Mouse (Mus musculus) hindbrain, embryonic 14.5 days (tissue): Measurements from ENCODE around the gene Cacfd1. TPM values are rescaled to one million over a fixed set of nuclear protein-coding genes. Genes with fewer than 3 reads are reported as not detected.

Experiments used
- ATAC-seq: fragments of 200-750 bp; cut with Nextera tagmentation; 2 replicates; pipeline ENCODE4 v1.8.0; 2017; ENCODE audit warnings: moderate number of reproducible peaks, mild to moderate bottlenecking, moderate TSS enrichment, moderate library complexity; ENCODE audit not compliant: low FRiP score
- DNase-seq: peaks from one replicate; pipeline ENCODE4 v3.0.0-alpha.2; 2015; ENCODE audit warnings: low spot score
- H3K27ac ChIP-seq: fragments of 300-500 bp; sonication (generic); 2 replicates; pipeline ENCODE4 v1.5.1; 2014; ENCODE audit warnings: mild to moderate bottlenecking, moderate library complexity
- H3K27me3 ChIP-seq: fragments of 300-500 bp; sonication (generic); 2 replicates; pipeline ENCODE4 v1.6.1; 2014; ENCODE audit warnings: mild to moderate bottlenecking, low read length, mixed read lengths; ENCODE audit not compliant: control insufficient read depth, insufficient read depth
- H3K36me3 ChIP-seq: fragments of 300-500 bp; sonication (generic); replicated peaks from 2 replicates; pipeline ENCODE4 v1.6.1; 2014; ENCODE audit not compliant: control insufficient read depth, insufficient read depth
- H3K4me1 ChIP-seq: fragments of 300-500 bp; sonication (generic); replicated peaks from 2 replicates; pipeline ENCODE4 v1.6.1; 2014; ENCODE audit warnings: antibody characterized with exemption, low read length, mixed read lengths; ENCODE audit not compliant: control insufficient read depth, insufficient read depth
- H3K4me2 ChIP-seq: fragments of 300-500 bp; sonication (generic); replicated peaks from 2 replicates; pipeline ENCODE4 v1.6.1; 2014; ENCODE audit warnings: mild to moderate bottlenecking, moderate library complexity
- H3K4me3 ChIP-seq: fragments of 300-500 bp; sonication (generic); replicated peaks from 2 replicates; pipeline ENCODE4 v1.5.1; 2014; ENCODE audit warnings: mild to moderate bottlenecking, low read length
- H3K9ac ChIP-seq: fragments of 300-500 bp; sonication (generic); 2 replicates; pipeline ENCODE4 v1.6.1; 2014
- H3K9me3 ChIP-seq: fragments of 300-500 bp; sonication (generic); 2 replicates; pipeline ENCODE4 v1.6.1; 2016; ENCODE audit warnings: low read length; ENCODE audit not compliant: control insufficient read depth
- WGBS: fragments of 180-500 bp; shearing (Covaris S2); extraction: QIAGEN DNeasy Blood & Tissue Kit; methylation state at CpG from one replicate; pipeline ENCODE4 v1.1.7; 2014; 5-methylcytosine and 5-hydroxymethylcytosine counted together
- polyA plus RNA-seq: library from polyadenylated mRNA; unstranded; fragments of >200 nt; fragmentation: Nextera tagmentation; extraction: Ambion mirVana; gene quantifications from 2 replicates; pipeline ENCODE4 v1.2.1, GENCODE M21; 2014

Gene Cacfd1
- polyA plus RNA-seq, 1 experiment from 2014 or later = 83.7 TPM

DNA sequence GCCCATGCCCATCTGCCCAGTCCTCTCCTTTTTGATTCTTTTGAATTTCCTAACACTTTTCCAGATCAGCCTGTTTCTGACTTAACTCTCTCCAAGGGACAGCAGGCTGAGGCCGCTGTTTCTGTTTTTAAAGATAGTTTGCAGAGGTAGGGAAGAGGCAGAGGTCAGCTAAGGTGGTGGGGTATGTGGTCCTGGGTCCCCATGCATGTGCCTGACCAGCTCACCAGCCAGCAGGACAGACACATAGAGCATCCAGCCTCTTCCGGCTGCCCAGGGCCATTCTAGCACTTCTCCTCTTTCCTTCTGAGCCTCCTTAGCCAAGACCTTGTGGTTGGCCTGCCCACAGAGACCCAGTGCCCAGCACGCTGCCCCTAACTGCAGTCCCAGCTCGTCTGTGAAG is 48.5 kb downstream of the Cacfd1 start:
- Histone ChIP-seq H3K9ac (no peak overlapping the region), H3K9me3 (no peaks in the 10 kb centered on the region), H3K4me3 (no peak overlapping the region), H3K36me3 (no peaks in the 10 kb centered on the region), H3K4me2 (no peak overlapping the region), H3K27ac (no peak overlapping the region), H3K4me1 (no peaks in the 10 kb centered on the region), H3K27me3 (no peaks in the 10 kb centered on the region)
- WGBS = 61% methylated on average over 4 of the region's 4 CpGs
- no peak for DNase-seq
- ATAC-seq = no peak

DNA sequence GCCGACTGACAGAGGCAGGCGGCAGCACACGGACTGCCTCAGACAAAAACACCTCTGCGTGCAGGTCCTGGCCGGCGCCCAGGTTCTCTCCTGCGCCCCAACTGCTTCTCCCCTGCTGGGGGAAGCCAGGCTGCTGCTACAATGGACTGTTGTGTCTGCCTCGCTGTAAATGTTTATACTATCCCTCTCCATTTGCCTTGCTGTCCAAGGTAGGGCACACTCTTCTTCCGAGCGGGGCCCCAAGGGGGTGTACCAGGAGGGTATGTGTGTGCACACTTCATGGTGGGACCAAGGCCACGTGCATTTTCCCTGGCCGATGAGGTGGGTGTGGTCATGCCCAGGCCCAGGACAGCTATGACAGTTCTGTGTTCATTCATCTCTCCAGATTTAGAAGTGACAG is 49.0 kb downstream of the Cacfd1 start:
- no peak overlapping the region for H3K27ac ChIP-seq
- H3K27me3 ChIP-seq = no peaks in the 10 kb centered on the region
- no peak overlapping the region for H3K9ac ChIP-seq
- no peaks in the 10 kb centered on the region for H3K36me3 ChIP-seq
- no peaks in the 10 kb centered on the region for H3K9me3 ChIP-seq
- WGBS = 51% methylated on average over 12 of the region's 12 CpGs
- no peaks in the 10 kb centered on the region for H3K4me1 ChIP-seq
- no peak for DNase-seq
- no peak overlapping the region for H3K4me3 ChIP-seq
- H3K4me2 ChIP-seq = no peak overlapping the region
- no peak for ATAC-seq

DNA sequence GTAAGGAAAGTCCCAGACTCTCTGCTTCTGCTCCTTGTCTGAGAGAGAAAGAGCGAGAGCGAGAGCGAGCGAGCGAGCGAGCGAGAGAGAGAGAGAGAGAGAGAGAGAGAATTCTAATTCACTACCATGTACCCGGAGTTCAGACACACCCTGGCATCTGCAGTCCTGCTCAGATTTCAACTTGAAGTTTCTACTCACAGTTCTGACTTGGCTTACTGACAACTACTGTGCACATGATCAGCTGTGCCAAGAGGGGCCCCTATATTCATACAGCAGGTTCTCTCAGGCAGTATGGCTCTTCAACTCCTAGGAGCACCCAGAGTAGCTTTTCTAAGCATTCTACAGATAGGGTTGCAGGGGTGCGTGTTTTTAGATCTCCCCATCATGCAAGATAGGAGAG is 49.5 kb downstream of the Cacfd1 start:
- 89% methylated on average over 9 of the region's 9 CpGs for WGBS
- Histone ChIP-seq H3K9ac (no peak overlapping the region), H3K27me3 (no peaks in the 10 kb centered on the region), H3K27ac (no peak overlapping the region), H3K4me1 (no peaks in the 10 kb centered on the region), H3K4me2 (no peak overlapping the region), H3K4me3 (no peak overlapping the region), H3K9me3 (no peaks in the 10 kb centered on the region), H3K36me3 (no peaks in the 10 kb centered on the region)
- ATAC-seq (no peak), DNase-seq (no peak)

DNA sequence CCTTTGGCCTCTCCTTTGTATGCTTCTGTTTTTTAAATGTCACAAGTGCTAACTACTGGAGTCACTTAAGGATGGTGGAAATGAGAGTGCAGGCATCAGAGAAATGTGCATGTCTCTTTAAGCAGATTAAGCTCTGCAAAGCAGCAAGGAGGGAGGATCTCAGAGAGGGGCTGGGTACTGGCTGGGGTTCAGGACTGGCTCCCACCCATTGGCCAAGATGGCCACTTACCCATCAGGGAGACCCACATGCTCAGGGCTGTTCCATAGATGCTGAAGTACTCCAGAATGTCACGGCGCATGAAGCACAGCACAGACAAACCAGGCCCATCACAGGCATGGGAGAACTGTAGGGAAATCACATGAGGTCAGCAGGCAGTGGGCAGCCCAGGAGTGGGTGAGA is 57.4 kb downstream of the Cacfd1 start:
- 0 out of 2 replicates have a peak, but pooled peaks cover 8% of the 10 kb centered on the region for H3K4me1 ChIP-seq
- no peaks in the 10 kb centered on the region for H3K9me3 ChIP-seq
- 79% methylated on average over 2 of the region's 2 CpGs for whole genome bisulfite sequencing
- H3K27ac ChIP-seq = no peak overlapping the region
- no peak for DNase-seq
- H3K9ac ChIP-seq = no peak overlapping the region
- H3K36me3 ChIP-seq = no peaks in the 10 kb centered on the region
- H3K4me2 ChIP-seq = no peak overlapping the region
- H3K27me3 ChIP-seq = no peaks in the 10 kb centered on the region
- ATAC-seq = no peak
- H3K4me3 ChIP-seq = no peak overlapping the region

DNA sequence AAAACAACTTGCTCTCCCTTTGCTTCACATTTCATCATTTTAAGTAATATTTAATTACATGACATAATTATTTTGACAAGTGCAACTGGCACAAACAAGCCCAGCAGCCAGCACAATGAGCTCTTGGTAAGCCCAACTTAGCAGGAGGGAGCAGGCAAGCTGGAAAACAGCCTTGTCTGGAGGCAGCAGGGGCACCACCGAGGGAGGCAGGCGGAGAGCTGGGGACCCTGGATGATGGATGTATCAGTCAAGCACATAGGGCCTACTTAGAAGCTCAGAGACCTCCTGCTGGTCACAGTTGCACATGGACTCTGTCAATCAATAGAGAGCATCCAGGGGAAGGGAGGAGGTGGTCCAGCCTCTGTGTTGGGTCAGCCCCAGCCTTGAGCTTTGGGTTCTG is 58.3 kb downstream of the Cacfd1 start:
- 0 out of 2 replicates have a peak, but pooled peaks cover 8% of the 10 kb centered on the region for H3K4me1 ChIP-seq
- H3K4me3 ChIP-seq = no peak overlapping the region
- H3K27me3 ChIP-seq = no peaks in the 10 kb centered on the region
- no peak overlapping the region for H3K27ac ChIP-seq
- no peak overlapping the region for H3K4me2 ChIP-seq
- 37% methylated on average over 2 of the region's 2 CpGs for WGBS
- H3K9me3 ChIP-seq = no peaks in the 10 kb centered on the region
- ATAC-seq = no peak
- H3K36me3 ChIP-seq = no peaks in the 10 kb centered on the region
- H3K9ac ChIP-seq = no peak overlapping the region
- DNase-seq = no peak

DNA sequence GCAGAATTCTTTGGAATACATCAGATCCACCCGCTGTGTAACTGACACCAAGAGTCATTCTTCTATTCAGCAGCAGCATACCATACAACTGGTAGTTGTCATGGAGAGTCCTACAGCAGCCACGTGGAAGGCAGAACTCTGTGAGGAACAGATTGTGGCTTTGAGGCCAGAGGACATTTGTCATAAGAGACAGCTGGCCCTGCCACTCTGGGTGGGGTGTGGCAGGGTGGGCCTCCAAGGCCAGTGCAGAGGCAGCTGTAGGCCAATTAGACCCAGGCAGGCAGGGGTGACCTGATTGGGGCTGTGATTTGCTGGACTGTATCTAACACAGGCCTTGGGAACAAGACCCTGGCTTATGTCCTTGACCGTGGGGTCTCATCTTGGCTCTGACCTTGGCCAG is 59.9 kb downstream of the Cacfd1 start:
- H3K9ac ChIP-seq = no peak overlapping the region
- no peak overlapping the region for H3K4me2 ChIP-seq
- DNase-seq = no peak
- no peaks in the 10 kb centered on the region for H3K9me3 ChIP-seq
- H3K4me3 ChIP-seq = no peak overlapping the region
- H3K4me1 ChIP-seq = 0 out of 2 replicates have a peak, but pooled peaks cover 8% of the 10 kb centered on the region
- 0 out of 2 replicates have a peak, but pooled peaks have one; percentile 40 for ATAC-seq
- WGBS = 32% methylated on average over 3 of the region's 3 CpGs
- no peaks in the 10 kb centered on the region for H3K27me3 ChIP-seq
- H3K36me3 ChIP-seq = no peaks in the 10 kb centered on the region
- no peak overlapping the region for H3K27ac ChIP-seq

DNA sequence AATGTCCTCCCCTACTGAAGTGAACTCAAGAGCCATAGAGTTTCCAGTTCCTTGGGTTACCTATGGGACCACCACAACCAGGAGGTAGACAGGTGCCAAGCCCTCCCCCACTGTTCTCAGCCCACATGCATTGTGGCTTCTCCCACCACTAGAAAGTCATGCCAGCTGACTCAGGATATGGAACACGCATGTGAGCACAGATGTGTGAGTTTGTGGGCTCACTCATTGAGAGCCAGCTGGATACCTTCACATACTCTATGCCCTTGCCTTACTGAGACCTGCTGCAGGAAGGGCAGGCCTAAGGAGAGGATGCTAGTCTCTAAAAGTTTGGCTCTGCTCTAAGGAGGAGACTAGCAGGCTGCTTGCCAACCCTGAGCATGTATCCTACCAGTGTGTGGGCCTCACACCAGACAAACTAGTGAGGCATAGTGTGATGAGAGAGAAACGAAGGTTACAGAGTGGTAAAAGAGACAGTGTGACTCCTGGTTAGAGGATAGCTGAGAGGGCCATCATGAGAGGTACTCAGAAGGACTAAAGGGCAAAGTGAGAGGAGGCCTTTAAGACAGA is 60.6 kb downstream of the Cacfd1 start:
- Histone ChIP-seq H3K4me3 (no peak overlapping the region), H3K4me2 (no peak overlapping the region), H3K27ac (no peak overlapping the region), H3K36me3 (no peaks in the 10 kb centered on the region), H3K27me3 (no peaks in the 10 kb centered on the region), H3K9me3 (no peaks in the 10 kb centered on the region), H3K4me1 (0 out of 2 replicates have a peak, but pooled peaks cover 8% of the 10 kb centered on the region), H3K9ac (no peak overlapping the region)
- WGBS = 75% methylated on average over 2 of the region's 2 CpGs
- no peak for ATAC-seq
- no peak for DNase-seq

Other genes with a start within 250 kb of the Cacfd1 start
- gene Abo, start 144.9 kb upstream of the Cacfd1 start, polyA plus RNA-seq = not detected in 2 replicates
- 15.1 and 15.9 TPM in 2 replicates for gene Surf6, start 107.0 kb upstream of the Cacfd1 start, polyA plus RNA-seq
- 113 TPM in 2 replicates for gene Med22, start 99.2 kb upstream of the Cacfd1 start, polyA plus RNA-seq
- gene Rpl7a, start 99.2 kb upstream of the Cacfd1 start, polyA plus RNA-seq = 439 and 494 TPM in 2 replicates
- gene Surf2, start 93.6 kb upstream of the Cacfd1 start, polyA plus RNA-seq = 44.1 and 45.2 TPM in 2 replicates
- gene Surf1, start 93.4 kb upstream of the Cacfd1 start, polyA plus RNA-seq = 80.3 and 86.9 TPM in 2 replicates
- 109 and 117 TPM in 2 replicates for gene Surf4, start 76.0 kb upstream of the Cacfd1 start, polyA plus RNA-seq
- 0.16 TPM in 1 of 2 replicates, not detected in the other for gene Stkld1, start 75.9 kb upstream of the Cacfd1 start, polyA plus RNA-seq
- 32.6 and 35.8 TPM in 2 replicates for gene Rexo4, start 45.5 kb upstream of the Cacfd1 start, polyA plus RNA-seq
- gene Adamts13, start 36.5 kb upstream of the Cacfd1 start, polyA plus RNA-seq = 0.11 TPM in 1 of 2 replicates, not detected in the other
- 10.1 and 10.8 TPM in 2 replicates for gene Slc2a6, start 18.1 kb downstream of the Cacfd1 start, polyA plus RNA-seq
- 0.32 TPM in 1 of 2 replicates, not detected in the other for gene Mymk, start 62.3 kb downstream of the Cacfd1 start, polyA plus RNA-seq
- 9.1 and 10.0 TPM in 2 replicates for gene Adamtsl2, start 69.5 kb downstream of the Cacfd1 start, polyA plus RNA-seq
- gene Fam163b, start 132.6 kb downstream of the Cacfd1 start, polyA plus RNA-seq = 7.9 and 9.4 TPM in 2 replicates
- gene Dbh, start 155.3 kb downstream of the Cacfd1 start, polyA plus RNA-seq = 2.3 and 3.7 TPM in 2 replicates
- gene Sardh, start 238.4 kb downstream of the Cacfd1 start, polyA plus RNA-seq = 3.8 and 6.3 TPM in 2 replicates